In genomic region chr7:68010168-68010567, GRCm38 (mm10) we compare ENCODE assay signal across 20 mouse cellular contexts. TPM values are rescaled to one million over a fixed set of nuclear protein-coding genes. Genes with fewer than 3 reads are reported as not detected.
DNase-seq lines count a peak whose midpoint lies in the region; ATAC-seq and TF ChIP-seq lines count a peak whose summit lies in the region.
"Had no signal": no experiment of that assay in that cellular context is flagged by ENCODE, and none has a peak within 500 bp of the region (broad histone marks: within the 10 kb centered on the region; RNA-seq: fewer than 3 reads in every experiment).

No protein-coding gene starts in this region.

- no peaks in the 10 kb centered on the region for H3K27me3 ChIP-seq in midbrain, embryonic 12.5 days
- H3K27me3 ChIP-seq in midbrain, embryonic 13.5 days = no peaks in the 10 kb centered on the region
- H3K27me3 ChIP-seq in myocyte (ENCODE audit: control insufficient read depth, insufficient read depth, insufficient read length) = no peaks in the 10 kb centered on the region
- H3K27me3 ChIP-seq in cerebellum, adult 2 months (ENCODE audit: control insufficient read depth, insufficient read depth, low read length) = no peaks in the 10 kb centered on the region
- H3K27me3 ChIP-seq: hindbrain, embryonic 12.5 days; limb, embryonic 12.5 days; neural tube, embryonic 12.5 days; stomach, embryonic 15.5 days had no signal

- intact Hi-C loops in gastrocnemius, adult 2 months (cut with DNase I) = no loop called here
- intact Hi-C loops in gastrocnemius, postnatal 36 days (cut with DNase I) = no loop called here

- peaks cover 21% of the 10 kb centered on the region; the same call in 1 of the 2 replicates for H3K36me3 ChIP-seq in midbrain, embryonic 12.5 days
- peaks cover 22% of the 10 kb centered on the region for H3K36me3 ChIP-seq in midbrain, embryonic 13.5 days
- H3K36me3 ChIP-seq in myocyte (ENCODE audit: control insufficient read depth, insufficient read depth) = peaks cover 3% of the 10 kb centered on the region

- H3K9me3 ChIP-seq in midbrain, embryonic 12.5 days = no peaks in the 10 kb centered on the region
- no peaks in the 10 kb centered on the region for H3K9me3 ChIP-seq in midbrain, embryonic 13.5 days
- H3K9me3 ChIP-seq: hindbrain, embryonic 12.5 days; limb, embryonic 12.5 days; neural tube, embryonic 12.5 days; stomach, embryonic 15.5 days had no signal

- H3K79me2 ChIP-seq in myocyte (ENCODE audit: control insufficient read depth, insufficient read depth) = peaks cover 46% of the 10 kb centered on the region

- no peak for TF ChIP-seq CTCF in gastrocnemius, adult 2 months (IDR thresholded peaks at IDR 0.05)
- no peak for TF ChIP-seq CTCF in cerebellum, adult 2 months (IDR thresholded peaks at IDR 0.05; ENCODE audit: borderline replicate concordance, insufficient read depth, low read depth, low read length)

- no peak for DNase-seq in gastrocnemius, adult 2 months
- no peak for DNase-seq in gastrocnemius, postnatal 36 days
- peak; percentile 64 for DNase-seq in heart, postnatal 4 days
- no peak for DNase-seq in urinary bladder, postnatal 25 days (ENCODE audit: low spot score)
- DNase-seq in cerebellum, adult 2 months = no peak
- DNase-seq: adrenal gland, adult 2 months; cerebellum, postnatal 25 days; gastrocnemius, postnatal 14 days; spleen, adult 18-20 months had no signal

- no peak overlapping the region for H3K4me3 ChIP-seq in gastrocnemius, adult 2 months
- H3K4me3 ChIP-seq in midbrain, embryonic 12.5 days = no peak overlapping the region
- no peak overlapping the region for H3K4me3 ChIP-seq in midbrain, embryonic 13.5 days (replicated peaks)
- no peak overlapping the region for H3K4me3 ChIP-seq in myocyte
- no peak overlapping the region for H3K4me3 ChIP-seq in cerebellum, adult 2 months (replicated peaks; ENCODE audit: insufficient read depth, low read depth, low read length)
- H3K4me3 ChIP-seq: erythroblast, embryonic 14.5 days; hindbrain, embryonic 12.5 days; layer of hippocampus, adult 2 months; left cerebral cortex, adult 2 months; limb, embryonic 12.5 days; neural tube, embryonic 12.5 days; stomach, embryonic 15.5 days had no signal

- H3K27ac ChIP-seq in gastrocnemius, adult 2 months = peak overlapping the region; percentile 46; the same call in 1 of the 2 replicates
- no peak overlapping the region for H3K27ac ChIP-seq in midbrain, embryonic 12.5 days (replicated peaks)
- no peak overlapping the region for H3K27ac ChIP-seq in midbrain, embryonic 13.5 days
- no peak overlapping the region for H3K27ac ChIP-seq in cerebellum, adult 2 months (ENCODE audit: insufficient read depth, low read length)
- H3K27ac ChIP-seq: hindbrain, embryonic 12.5 days; layer of hippocampus, adult 2 months; left cerebral cortex, adult 2 months; limb, embryonic 12.5 days; neural tube, embryonic 12.5 days; stomach, embryonic 15.5 days had no signal

- ATAC-seq in midbrain, embryonic 12.5 days (ENCODE audit: low FRiP score, low read depth) = 0 out of 2 replicates have a peak, but pooled peaks have one; percentile 4
- no peak for ATAC-seq in midbrain, embryonic 13.5 days
- ATAC-seq: lung, postnatal 0 days had no signal

- H3K9ac ChIP-seq in midbrain, embryonic 12.5 days (replicated peaks) = no peak overlapping the region
- H3K9ac ChIP-seq in midbrain, embryonic 13.5 days (replicated peaks) = no peak overlapping the region
- H3K9ac ChIP-seq: hindbrain, embryonic 12.5 days; limb, embryonic 12.5 days; neural tube, embryonic 12.5 days; stomach, embryonic 15.5 days had no signal

- H3ac ChIP-seq in myocyte (ENCODE audit: control insufficient read depth, insufficient read length) = no peak overlapping the region

- 57% methylated on average over 7 of the region's 7 CpGs for WGBS in midbrain, embryonic 12.5 days
- WGBS in midbrain, embryonic 13.5 days = 49% methylated on average over 7 of the region's 7 CpGs
- WGBS in cerebellum, adult 2 months = 59% methylated on average over 7 of the region's 7 CpGs

- no peak for TF ChIP-seq POLR2A in myocyte (IDR thresholded peaks at IDR 0.05; ENCODE audit: insufficient read length, low read depth)
- TF ChIP-seq POLR2A in cerebellum, adult 2 months (IDR thresholded peaks at IDR 0.05; ENCODE audit: borderline replicate concordance, insufficient read depth, low read length) = no peak

- peaks cover 8% of the 10 kb centered on the region; the same call in 1 of the 2 replicates for H3K4me1 ChIP-seq in midbrain, embryonic 12.5 days
- peaks cover 38% of the 10 kb centered on the region for H3K4me1 ChIP-seq in midbrain, embryonic 13.5 days (replicated peaks)
- peaks cover 5% of the 10 kb centered on the region for H3K4me1 ChIP-seq in cerebellum, adult 2 months (ENCODE audit: control insufficient read depth, insufficient read depth, low read length)

- H3K4me2 ChIP-seq in midbrain, embryonic 12.5 days (replicated peaks) = no peak overlapping the region
- H3K4me2 ChIP-seq in midbrain, embryonic 13.5 days (replicated peaks) = no peak overlapping the region
- peak overlapping the region; percentile 45 for H3K4me2 ChIP-seq in myocyte (ENCODE audit: low read depth)
- H3K4me2 ChIP-seq: hindbrain, embryonic 12.5 days; limb, embryonic 12.5 days; neural tube, embryonic 12.5 days; stomach, embryonic 15.5 days had no signal

TF ChIP-seq in myocyte, 11 proteins besides CTCF, POLR2A, EP300 and RAD21:
- TF ChIP-seq CEBPB (IDR thresholded peaks at IDR 0.05; ENCODE audit: insufficient read depth, poor library complexity, severe bottlenecking) (no peak), MYOG (IDR thresholded peaks at IDR 0.05; ENCODE audit: control insufficient read depth in 1 of 3, insufficient read depth in 1 of 3, insufficient read length in 2 of 3, low read depth in 2 of 3) (peak in 1 of 3 experiments; percentile 38), MAX (IDR thresholded peaks at IDR 0.05; ENCODE audit: low read depth) (no peak), SRF (IDR thresholded peaks at IDR 0.05; ENCODE audit: control insufficient read depth, insufficient read length, low read depth) (peak; percentile 84), TCF3 (IDR thresholded peaks at IDR 0.05; ENCODE audit: insufficient read length, low read depth) (no peak), USF1 (IDR thresholded peaks at IDR 0.05; ENCODE audit: low read depth) (peak; percentile 67), TCF12 (IDR thresholded peaks at IDR 0.05; ENCODE audit: insufficient read depth, poor library complexity, severe bottlenecking) (no peak), E2F4 (IDR thresholded peaks at IDR 0.05; ENCODE audit: insufficient read depth) (no peak), MYOD1 (IDR thresholded peaks at IDR 0.05; ENCODE audit: control insufficient read depth in 1 of 3, insufficient read length in 2 of 3, low read depth in 2 of 3) (peak in 1 of 3 experiments; percentile 39), REST (IDR thresholded peaks at IDR 0.05; ENCODE audit: insufficient read depth, insufficient read length) (no peak), POLR2AphosphoS2 (IDR thresholded peaks at IDR 0.05; ENCODE audit: insufficient read length, low read depth) (no peak)

RNA-seq across cellular contexts. Expression of gene Igf1r, which starts 57.5 kb away (rescaled TPM):
- 1 to 10 TPM; 8.0 to 8.3 TPM for total RNA-seq in gastrocnemius, adult 2 months (2021)
- total RNA-seq in gastrocnemius, postnatal 36 days (2021) = 10 to 100 TPM in 1 of 2 experiments, 1 to 10 TPM in 1; 6.9 to 10.5 TPM
- 36.9 and 37.6 TPM in 2 replicates for polyA plus RNA-seq in midbrain, embryonic 12.5 days (2016; fragmentation: Nextera tagmentation; extraction: Ambion mirVana)
- 28.0 and 31.4 TPM in 2 replicates for polyA plus RNA-seq in midbrain, embryonic 13.5 days (2015; fragmentation: Nextera tagmentation; extraction: Ambion mirVana)
- total RNA-seq in heart, postnatal 4 days (2021) = 10 to 100 TPM; 53.5 to 58.5 TPM
- polyA plus RNA-seq in myocyte (2012; fragmentation: generic; extraction: Trizol) = 7.9 TPM
- polyA plus RNA-seq in cerebellum, adult 2 months (2012; rRNA removed) = 20.5 and 21.9 TPM in 2 replicates
